ENCODE assay signal across 10 mouse cellular contexts in the genomic region with DNA sequence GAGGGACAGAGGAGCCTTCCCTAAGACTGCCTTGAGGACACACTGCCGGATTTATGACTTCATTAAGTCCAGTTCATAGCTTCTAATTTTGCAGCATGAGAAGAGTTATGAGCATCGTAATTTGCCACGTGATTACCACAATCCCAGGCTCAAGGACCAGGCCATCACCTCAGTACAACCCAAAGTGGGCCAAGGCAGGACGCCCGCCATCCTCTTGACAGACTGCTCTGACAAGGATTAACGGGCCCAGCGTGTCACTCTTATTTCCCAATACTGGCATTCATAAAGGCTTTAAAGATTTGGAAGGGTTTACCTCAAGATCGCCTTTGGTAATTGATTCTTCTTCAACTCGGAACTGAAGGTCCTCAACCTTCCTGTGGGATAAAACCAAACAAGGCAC. TPM values are rescaled to one million over a fixed set of nuclear protein-coding genes. Genes with fewer than 3 reads are reported as not detected.
DNase-seq lines count a peak whose midpoint lies in the region.
"Had no signal": no experiment of that assay in that cellular context is flagged by ENCODE, and none has a peak within 500 bp of the region (broad histone marks: within the 10 kb centered on the region; RNA-seq: fewer than 3 reads in every experiment).

No protein-coding gene starts in this region.

- intact Hi-C loops in left cerebral cortex, postnatal 14 days (cut with DNase I) = no loop called here

- DNase-seq in heart, adult 11 months = peak; percentile 64
- DNase-seq in heart, adult 9 months (ENCODE audit: low spot score in 2 of 2) = no peak
- peak; percentile 53 for DNase-seq in adrenal gland, postnatal 14 days
- peak; percentile 26 for DNase-seq in fat pad, adult 2 months (ENCODE audit: extremely low read depth, low read depth, low spot score)
- DNase-seq in left cerebral cortex, postnatal 14 days (ENCODE audit: low spot score in 2 of 2) = no peak
- no peak for DNase-seq in urinary bladder, postnatal 10 days (ENCODE audit: low spot score)
- DNase-seq: cerebellum, adult 18-20 months; cerebellum, adult 9-11 months; gastrocnemius, postnatal 10 days; heart, postnatal 36 days had no signal

RNA-seq across cellular contexts. Expression of a gene that starts 44.2 kb away (rescaled TPM):
- 63.1 and 64.8 TPM in 2 replicates for total RNA-seq in adrenal gland, postnatal 14 days (2021)
- total RNA-seq in left cerebral cortex, postnatal 14 days (2021) = 100 to 1,000 TPM; 117 to 132 TPM

Comparison
In these comparisons a context has a peak if more than half of its experiments do, and no peak if none do; other contexts are left out.
1. DNase-seq: peak in heart, adult 11 months (single experiment), adrenal gland, postnatal 14 days (single experiment) and fat pad, adult 2 months (single experiment); none in heart, adult 9 months (0 of 2), left cerebral cortex, postnatal 14 days (0 of 2) and urinary bladder, postnatal 10 days (single experiment).